Mouse (Mus musculus) neural tube, embryonic 11.5 days (tissue): Measurements from ENCODE around the gene Jag1. TPM values are rescaled to one million over a fixed set of nuclear protein-coding genes. Genes with fewer than 3 reads are reported as not detected.

ENCODE experiments used
- ATAC-seq: fragments of 200-750 bp; cut with Nextera tagmentation; 2 replicates; pipeline ENCODE4 v1.8.0; 2017; ENCODE audit warnings: moderate number of reproducible peaks, mild to moderate bottlenecking, moderate TSS enrichment, moderate library complexity; ENCODE audit not compliant: insufficient read depth, low FRiP score, low TSS enrichment
- DNase-seq: peaks from one replicate; pipeline ENCODE4 v3.0.0-alpha.2; 2015; ENCODE audit warnings: low spot score
- H3K27ac ChIP-seq: fragments of 300-500 bp; sonication (generic); 2 replicates; pipeline ENCODE4 v1.5.1; 2014; ENCODE audit warnings: low read depth, mild to moderate bottlenecking, low read length
- H3K27me3 ChIP-seq: fragments of 300-500 bp; sonication (generic); 2 replicates; pipeline ENCODE4 v1.6.1; 2014; ENCODE audit warnings: mild to moderate bottlenecking, low read length, mixed read lengths; ENCODE audit not compliant: control insufficient read depth, insufficient read depth
- H3K36me3 ChIP-seq: fragments of 300-500 bp; sonication (generic); 2 replicates; pipeline ENCODE4 v1.6.1; 2014; ENCODE audit warnings: mild to moderate bottlenecking, low read length, moderate library complexity, mixed read lengths; ENCODE audit not compliant: control insufficient read depth, insufficient read depth
- H3K4me1 ChIP-seq: fragments of 300-500 bp; sonication (generic); 2 replicates; pipeline ENCODE4 v1.6.1; 2014; ENCODE audit warnings: low read length, mixed read lengths; ENCODE audit not compliant: control insufficient read depth, insufficient read depth
- H3K4me2 ChIP-seq: fragments of 300-500 bp; sonication (generic); 2 replicates; pipeline ENCODE4 v1.6.1; 2014; ENCODE audit warnings: low read depth, mild to moderate bottlenecking, moderate library complexity
- H3K4me3 ChIP-seq: fragments of 300-500 bp; sonication (generic); 2 replicates; pipeline ENCODE4 v1.5.1; 2014; ENCODE audit warnings: low read depth, low read length
- H3K9ac ChIP-seq: fragments of 300-500 bp; sonication (generic); 2 replicates; pipeline ENCODE4 v1.6.1; 2014; ENCODE audit warnings: mild to moderate bottlenecking, low read length
- H3K9me3 ChIP-seq: fragments of 300-500 bp; sonication (generic); 2 replicates; pipeline ENCODE4 v1.6.1; 2016; ENCODE audit warnings: low read length; ENCODE audit not compliant: control insufficient read depth
- WGBS: fragments of 180-500 bp; shearing (Covaris S2); extraction: QIAGEN DNeasy Blood & Tissue Kit; methylation state at CpG from one replicate; pipeline ENCODE4 v1.1.7; 2014; 5-methylcytosine and 5-hydroxymethylcytosine counted together
- polyA plus RNA-seq: library from polyadenylated mRNA; unstranded; fragments of >200 nt; fragmentation: Nextera tagmentation; extraction: Ambion mirVana; gene quantifications from 2 replicates; pipeline ENCODE4 v1.2.1, GENCODE M21; 2014

Jag1 gene
- polyA plus RNA-seq, 1 experiment from 2014 or later = 25.6 TPM

GRCm38 (mm10) chr2:137107946-137108345, 8.5 kb downstream of the Jag1 start:
- ATAC-seq (no peak), DNase-seq (no peak)
- no peak overlapping the region for H3K9ac ChIP-seq
- H3K27ac ChIP-seq = no peak overlapping the region
- no peaks in the 10 kb centered on the region for H3K9me3 ChIP-seq
- H3K4me1 ChIP-seq = peaks cover 24% of the 10 kb centered on the region
- no peaks in the 10 kb centered on the region for H3K27me3 ChIP-seq
- WGBS = 62% methylated on average over 8 of the region's 8 CpGs
- no peaks in the 10 kb centered on the region for H3K36me3 ChIP-seq
- no peak overlapping the region for H3K4me2 ChIP-seq
- no peak overlapping the region for H3K4me3 ChIP-seq

- H3K4me1 ChIP-seq = peaks cover 20% of the 10 kb centered on the region
These were observed 9.2 kb downstream of the Jag1 start for GRCm38 (mm10) chr2:137107203-137107602.

GRCm38 (mm10) chr2:137101074-137101473, 15.4 kb downstream of the Jag1 start:
- no peaks in the 10 kb centered on the region for H3K9me3 ChIP-seq
- ATAC-seq (peak; percentile 43), DNase-seq (peak; percentile 64)
- H3K27me3 ChIP-seq = no peaks in the 10 kb centered on the region
- WGBS = 35% methylated on average over 5 of the region's 5 CpGs
- no peak overlapping the region for H3K4me2 ChIP-seq
- H3K4me1 ChIP-seq = peaks cover 30% of the 10 kb centered on the region
- no peak overlapping the region for H3K27ac ChIP-seq
- no peak overlapping the region for H3K4me3 ChIP-seq
- H3K9ac ChIP-seq = no peak overlapping the region
- no peaks in the 10 kb centered on the region for H3K36me3 ChIP-seq

More at GRCm38 (mm10) chr2:137107203-137107602, 9.2 kb downstream of the Jag1 start:
- ATAC-seq = no peak
- no peaks in the 10 kb centered on the region for H3K36me3 ChIP-seq
- no peak for DNase-seq
- H3K27me3 ChIP-seq = no peaks in the 10 kb centered on the region
- no peak overlapping the region for H3K4me2 ChIP-seq
- 63% methylated on average over 4 of the region's 4 CpGs for WGBS
- H3K9ac ChIP-seq = no peak overlapping the region
- H3K9me3 ChIP-seq = no peaks in the 10 kb centered on the region
- H3K27ac ChIP-seq = no peak overlapping the region
- no peak overlapping the region for H3K4me3 ChIP-seq

- no peaks in the 10 kb centered on the region for H3K9me3 ChIP-seq
- peaks cover 34% of the 10 kb centered on the region for H3K4me1 ChIP-seq
- no peak overlapping the region for H3K4me2 ChIP-seq
- 6% methylated on average over 6 of the region's 6 CpGs for WGBS
- H3K4me3 ChIP-seq = no peak overlapping the region
- H3K9ac ChIP-seq = no peak overlapping the region
- DNase-seq = no peak
- no peak overlapping the region for H3K27ac ChIP-seq
- H3K36me3 ChIP-seq = no peaks in the 10 kb centered on the region
- no peak for ATAC-seq
- no peaks in the 10 kb centered on the region for H3K27me3 ChIP-seq
These were observed 17.2 kb downstream of the Jag1 start for GRCm38 (mm10) chr2:137099211-137099734.

GRCm38 (mm10) chr2:137098269-137099035, 18.0 kb downstream of the Jag1 start:
- Histone ChIP-seq H3K9me3 (no peaks in the 10 kb centered on the region), H3K27me3 (no peaks in the 10 kb centered on the region), H3K4me2 (no peak overlapping the region), H3K27ac (no peak overlapping the region), H3K4me3 (no peak overlapping the region), H3K36me3 (no peaks in the 10 kb centered on the region), H3K4me1 (peaks cover 34% of the 10 kb centered on the region), H3K9ac (no peak overlapping the region)
- 14% methylated on average over 11 of the region's 11 CpGs for WGBS
- ATAC-seq = no peak
- DNase-seq = no peak

GRCm38 (mm10) chr2:137096981-137097460, 19.4 kb downstream of the Jag1 start:
- Histone ChIP-seq H3K27ac (peak overlapping the region; percentile 24; the same call in 1 of the 2 replicates), H3K36me3 (no peaks in the 10 kb centered on the region)

GRCm38 (mm10) chr2:137094301-137094700, 22.1 kb downstream of the Jag1 start:
- no peak overlapping the region for H3K27ac ChIP-seq
- no peak overlapping the region for H3K4me3 ChIP-seq
- H3K4me1 ChIP-seq = peaks cover 51% of the 10 kb centered on the region
- no peaks in the 10 kb centered on the region for H3K36me3 ChIP-seq
- H3K27me3 ChIP-seq = no peaks in the 10 kb centered on the region
- ATAC-seq (no peak), DNase-seq (no peak)
- H3K4me2 ChIP-seq = no peak overlapping the region
- no peaks in the 10 kb centered on the region for H3K9me3 ChIP-seq
- no peak overlapping the region for H3K9ac ChIP-seq
- 62% methylated on average over 8 of the region's 8 CpGs for WGBS

More at GRCm38 (mm10) chr2:137096981-137097460, 19.4 kb downstream of the Jag1 start:
- no peak for DNase-seq
- WGBS = 2% methylated on average over 5 of the region's 5 CpGs
- no peaks in the 10 kb centered on the region for H3K9me3 ChIP-seq
- ATAC-seq = no peak
- H3K9ac ChIP-seq = no peak overlapping the region
- no peaks in the 10 kb centered on the region for H3K27me3 ChIP-seq
- no peak overlapping the region for H3K4me3 ChIP-seq
- no peak overlapping the region for H3K4me2 ChIP-seq
- peaks cover 48% of the 10 kb centered on the region for H3K4me1 ChIP-seq

GRCm38 (mm10) chr2:137093298-137093630, 23.2 kb downstream of the Jag1 start:
- H3K9me3 ChIP-seq = no peaks in the 10 kb centered on the region
- no peaks in the 10 kb centered on the region for H3K36me3 ChIP-seq
- ATAC-seq = no peak
- H3K27ac ChIP-seq = no peak overlapping the region
- H3K9ac ChIP-seq = no peak overlapping the region
- 74% methylated on average over 7 of the region's 7 CpGs for WGBS
- DNase-seq = no peak
- no peak overlapping the region for H3K4me3 ChIP-seq
- no peaks in the 10 kb centered on the region for H3K27me3 ChIP-seq
- H3K4me2 ChIP-seq = no peak overlapping the region
- H3K4me1 ChIP-seq = peaks cover 45% of the 10 kb centered on the region
